Comparison of ENCODE assay signal across 8 mouse cellular contexts in the genomic region with DNA sequence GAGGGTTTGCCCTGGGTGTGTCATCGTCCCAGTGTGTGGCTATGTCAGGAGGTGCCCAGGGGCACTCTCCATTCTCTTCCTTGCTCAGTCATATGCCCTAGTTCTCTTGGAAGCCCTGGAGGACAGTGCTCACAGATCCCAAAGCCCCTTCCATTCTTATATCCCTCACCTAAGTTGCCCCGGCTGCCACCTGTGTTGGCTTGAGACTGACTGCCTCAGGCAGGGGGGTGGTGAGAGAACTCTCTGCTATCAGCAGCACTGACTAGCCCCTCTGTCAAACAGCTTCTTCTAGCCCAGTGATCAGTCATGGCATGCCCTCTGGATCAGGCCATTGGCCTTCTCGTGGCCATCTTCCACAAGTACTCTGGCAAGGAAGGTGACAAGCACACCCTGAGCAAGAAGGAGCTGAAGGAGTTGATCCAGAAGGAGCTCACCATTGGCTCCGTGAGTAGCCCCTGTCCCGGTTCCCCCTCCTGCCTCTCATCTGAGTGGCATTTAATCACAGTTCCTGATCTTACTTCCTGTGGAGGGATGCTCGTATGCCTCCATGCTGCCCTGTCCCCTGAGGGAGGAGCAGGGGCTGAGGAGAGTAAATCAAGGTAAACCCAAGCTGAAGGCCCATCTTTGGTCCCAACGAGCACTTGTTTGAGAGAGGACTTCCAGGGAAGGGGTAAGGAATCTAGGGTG. TPM values are rescaled to one million over a fixed set of nuclear protein-coding genes. Genes with fewer than 3 reads are reported as not detected.
DNase-seq lines count a peak whose midpoint lies in the region; ATAC-seq lines count a peak whose summit lies in the region.

No protein-coding gene starts in this region.

- peaks cover 4% of the 10 kb centered on the region for H3K27me3 ChIP-seq in heart, embryonic 14.5 days (ENCODE audit: control insufficient read depth, insufficient read depth, low read length)
- no peaks in the 10 kb centered on the region for H3K27me3 ChIP-seq in hindbrain, embryonic 11.5 days (ENCODE audit: control insufficient read depth, insufficient read depth, low read length)
- 0 out of 2 replicates have a peak, but pooled peaks cover 2% of the 10 kb centered on the region for H3K27me3 ChIP-seq in midbrain, embryonic 11.5 days (ENCODE audit: control insufficient read depth, insufficient read depth, low read length)

- H3K4me2 ChIP-seq in heart, embryonic 14.5 days (ENCODE audit: low read length), result peak overlapping the region; percentile 82
- H3K4me2 ChIP-seq in hindbrain, embryonic 11.5 days (replicated peaks; ENCODE audit: low read depth, low read length), result peak overlapping the region; percentile 66
- peak overlapping the region; percentile 68 for H3K4me2 ChIP-seq in midbrain, embryonic 11.5 days

- H3K4me1 ChIP-seq in heart, embryonic 14.5 days (ENCODE audit: control insufficient read depth in 2 of 2, insufficient read depth in 2 of 2, low read length in 2 of 2), result peaks cover 5 to 12% of the 10 kb centered on the region in 2 experiments; a peak in 3 of 4 replicates
- H3K4me1 ChIP-seq in hindbrain, embryonic 11.5 days (replicated peaks; ENCODE audit: control insufficient read depth, insufficient read depth, low read length), result peaks cover 2% of the 10 kb centered on the region; the same call in 1 of the 2 replicates
- peaks cover 4% of the 10 kb centered on the region; the same call in 1 of the 2 replicates for H3K4me1 ChIP-seq in midbrain, embryonic 11.5 days (ENCODE audit: control insufficient read depth, insufficient read depth, low read length)

- no peaks in the 10 kb centered on the region for H3K36me3 ChIP-seq in heart, embryonic 14.5 days (ENCODE audit: control insufficient read depth, insufficient read depth, low read length)
- no peaks in the 10 kb centered on the region for H3K36me3 ChIP-seq in hindbrain, embryonic 11.5 days (ENCODE audit: control insufficient read depth, insufficient read depth, low read length)
- no peaks in the 10 kb centered on the region for H3K36me3 ChIP-seq in midbrain, embryonic 11.5 days (ENCODE audit: control insufficient read depth, insufficient read depth, low read length)

- intact Hi-C loops in gastrocnemius, postnatal 36 days (cut with DNase I), result loop anchor here (2.0 kb wide), 2 partner anchors 27 to 89 kb away; no protein-coding TSS in a partner anchor

- no peak for DNase-seq in heart, postnatal 4 days
- DNase-seq in MN1 (ENCODE audit: low spot score), result peak; percentile 30
- no peak for DNase-seq in hindbrain, embryonic 11.5 days (ENCODE audit: low spot score)
- DNase-seq in midbrain, embryonic 11.5 days (ENCODE audit: low spot score, missing footprints), result peak; percentile 81
- DNase-seq in embryo, embryonic 9.5 days (ENCODE audit: extremely low spot score), result no peak
- no peak for DNase-seq in gastrocnemius, postnatal 36 days
- no peak for DNase-seq in retina, postnatal 1 day

- H3K9me3 ChIP-seq in heart, embryonic 14.5 days (ENCODE audit: control insufficient read depth, low read length), result no peaks in the 10 kb centered on the region
- H3K9me3 ChIP-seq in hindbrain, embryonic 11.5 days (ENCODE audit: control insufficient read depth, low read length), result no peaks in the 10 kb centered on the region
- H3K9me3 ChIP-seq in midbrain, embryonic 11.5 days (ENCODE audit: control insufficient read depth, low read length), result no peaks in the 10 kb centered on the region

- no peak for ATAC-seq in heart, embryonic 14.5 days (ENCODE audit: insufficient number of reproducible peaks, insufficient read depth, low FRiP score, low read depth)
- ATAC-seq in hindbrain, embryonic 11.5 days (ENCODE audit: low FRiP score), result no peak
- no peak for ATAC-seq in midbrain, embryonic 11.5 days (ENCODE audit: low FRiP score)

- H3K4me3 ChIP-seq in heart, embryonic 14.5 days (ENCODE audit: control insufficient read depth in 1 of 2, insufficient read depth in 1 of 2, low read depth in 1 of 2, low read length in 2 of 2), result peak overlapping the region in 1 of 2 experiments; percentile 36; a peak in 1 of 4 replicates
- peak overlapping the region; percentile 19 for H3K4me3 ChIP-seq in hindbrain, embryonic 11.5 days (ENCODE audit: low read depth, low read length)
- no peak overlapping the region for H3K4me3 ChIP-seq in midbrain, embryonic 11.5 days (ENCODE audit: low read depth, low read length)

- 58% methylated on average over 7 of the region's 7 CpGs for WGBS in heart, embryonic 14.5 days
- 69% methylated on average over 7 of the region's 7 CpGs for WGBS in hindbrain, embryonic 11.5 days
- 72% methylated on average over 7 of the region's 7 CpGs for WGBS in midbrain, embryonic 11.5 days

- H3K27ac ChIP-seq in heart, embryonic 14.5 days (replicated peaks in 1 of 2; ENCODE audit: control insufficient read depth in 1 of 2, insufficient read depth in 1 of 2, low read depth in 2 of 2, low read length in 2 of 2), result no peak overlapping the region
- no peak overlapping the region for H3K27ac ChIP-seq in hindbrain, embryonic 11.5 days (ENCODE audit: low read depth, low read length)
- no peak overlapping the region for H3K27ac ChIP-seq in midbrain, embryonic 11.5 days (ENCODE audit: low read depth, low read length)

- H3K9ac ChIP-seq in heart, embryonic 14.5 days (ENCODE audit: low read length), result peak overlapping the region; percentile 57; the same call in 1 of the 2 replicates
- H3K9ac ChIP-seq in hindbrain, embryonic 11.5 days (ENCODE audit: low read depth, low read length), result no peak overlapping the region
- H3K9ac ChIP-seq in midbrain, embryonic 11.5 days (ENCODE audit: low read length), result no peak overlapping the region

RNA-seq across cellular contexts. Expression of a gene that starts 0.9 kb away (rescaled TPM):
- polyA plus RNA-seq in heart, embryonic 14.5 days (2014; fragmentation: Nextera tagmentation; extraction: Ambion mirVana), result 43.9 and 49.8 TPM in 2 replicates
- total RNA-seq in heart, postnatal 4 days (2021), result 10 to 100 TPM; 72.1 to 75.9 TPM
- 23.5 and 25.9 TPM in 2 replicates for polyA plus RNA-seq in hindbrain, embryonic 11.5 days (2014; fragmentation: Nextera tagmentation; extraction: Ambion mirVana)
- 24.5 and 25.1 TPM in 2 replicates for polyA plus RNA-seq in midbrain, embryonic 11.5 days (2014; fragmentation: Nextera tagmentation; extraction: Ambion mirVana)
- total RNA-seq in gastrocnemius, postnatal 36 days (2021), result 10 to 100 TPM; 61.9 to 77.2 TPM

RNA-seq across cellular contexts. Expression of a gene that starts 5.3 kb away (rescaled TPM):
- not detected in 2 replicates for polyA plus RNA-seq in heart, embryonic 14.5 days (2014; fragmentation: Nextera tagmentation; extraction: Ambion mirVana)
- not detected for total RNA-seq in heart, postnatal 4 days (2021)
- not detected in 2 replicates for polyA plus RNA-seq in hindbrain, embryonic 11.5 days (2014; fragmentation: Nextera tagmentation; extraction: Ambion mirVana)
- not detected in 2 replicates for polyA plus RNA-seq in midbrain, embryonic 11.5 days (2014; fragmentation: Nextera tagmentation; extraction: Ambion mirVana)
- total RNA-seq in gastrocnemius, postnatal 36 days (2021), result under 1 TPM in 1 of 2 experiments, not detected in 1; 0.72 TPM

RNA-seq across cellular contexts. Expression of a gene that starts 10.0 kb away (rescaled TPM):
- polyA plus RNA-seq in heart, embryonic 14.5 days (2014; fragmentation: Nextera tagmentation; extraction: Ambion mirVana), result 2.5 and 3.8 TPM in 2 replicates
- total RNA-seq in heart, postnatal 4 days (2021), result 1 to 10 TPM; 7.6 to 9.5 TPM
- 0.91 and 1.4 TPM in 2 replicates for polyA plus RNA-seq in hindbrain, embryonic 11.5 days (2014; fragmentation: Nextera tagmentation; extraction: Ambion mirVana)
- 0.34 and 0.50 TPM in 2 replicates for polyA plus RNA-seq in midbrain, embryonic 11.5 days (2014; fragmentation: Nextera tagmentation; extraction: Ambion mirVana)
- 10 to 100 TPM; 16.4 to 16.5 TPM for total RNA-seq in gastrocnemius, postnatal 36 days (2021)

RNA-seq across cellular contexts. Expression of a gene that starts 11.9 kb away (rescaled TPM):
- not detected in 2 replicates for polyA plus RNA-seq in heart, embryonic 14.5 days (2014; fragmentation: Nextera tagmentation; extraction: Ambion mirVana)
- not detected for total RNA-seq in heart, postnatal 4 days (2021)
- polyA plus RNA-seq in hindbrain, embryonic 11.5 days (2014; fragmentation: Nextera tagmentation; extraction: Ambion mirVana), result not detected in 2 replicates
- polyA plus RNA-seq in midbrain, embryonic 11.5 days (2014; fragmentation: Nextera tagmentation; extraction: Ambion mirVana), result not detected in 2 replicates
- total RNA-seq in gastrocnemius, postnatal 36 days (2021), result not detected

RNA-seq across cellular contexts. Expression of a gene that starts 23.6 kb away (rescaled TPM):
- polyA plus RNA-seq in heart, embryonic 14.5 days (2014; fragmentation: Nextera tagmentation; extraction: Ambion mirVana), result not detected in 2 replicates
- not detected for total RNA-seq in heart, postnatal 4 days (2021)
- polyA plus RNA-seq in hindbrain, embryonic 11.5 days (2014; fragmentation: Nextera tagmentation; extraction: Ambion mirVana), result not detected in 2 replicates
- polyA plus RNA-seq in midbrain, embryonic 11.5 days (2014; fragmentation: Nextera tagmentation; extraction: Ambion mirVana), result not detected in 2 replicates
- total RNA-seq in gastrocnemius, postnatal 36 days (2021), result not detected

Comparison
In these comparisons a context has a peak if more than half of its experiments do, and no peak if none do; other contexts are left out.
1. DNase-seq: peak in MN1 (single experiment) and midbrain, embryonic 11.5 days (single experiment); none in heart, postnatal 4 days (single experiment), hindbrain, embryonic 11.5 days (single experiment), embryo, embryonic 9.5 days (single experiment), gastrocnemius, postnatal 36 days (0 of 2) and retina, postnatal 1 day (single experiment).
2. Peak in every context shown above with its lines, with median percentiles within 50 percentile points of each other: H3K4me2 ChIP-seq.